Mouse (Mus musculus) megakaryocyte progenitor cell, adult 5-6 weeks (primary cell): Measurements from ENCODE around the gene Abca14. TPM values are rescaled to one million over a fixed set of nuclear protein-coding genes. Genes with fewer than 3 reads are reported as not detected.

Experiments used
- ATAC-seq: replicated peaks from 2 replicates; pipeline ENCODE4 v1.8.0; 2016; ENCODE audit warnings: mild to moderate bottlenecking, moderate TSS enrichment, inconsistent platforms; ENCODE audit not compliant: poor library complexity
- total RNA-seq, 2 experiments: library from RNA; stranded (forward) in 1 of 2; stranded (reverse) in 1 of 2; fragments of 157-497, 149-512 nt in 1 of 2; fragments of 200-1000 nt in 1 of 2; gene quantifications; 2 replicates each; pipeline versions ENCODE4 v1.2.3 to v1.2.4; 2015 to 2017

Gene Abca14
- total RNA-seq (2015) (not detected in 2 replicates), total RNA-seq (2017) (not detected in 2 replicates)

GRCm38 (mm10) chr7:120203789-120204188, at the start of gene Abca14:
Abca14 (plus strand) TSS chr7:120203961.
- peak; percentile 89 for ATAC-seq

GRCm38 (mm10) chr7:120156841-120157409, 46.8 kb upstream of the Abca14 start:
- no peak for ATAC-seq

DNA sequence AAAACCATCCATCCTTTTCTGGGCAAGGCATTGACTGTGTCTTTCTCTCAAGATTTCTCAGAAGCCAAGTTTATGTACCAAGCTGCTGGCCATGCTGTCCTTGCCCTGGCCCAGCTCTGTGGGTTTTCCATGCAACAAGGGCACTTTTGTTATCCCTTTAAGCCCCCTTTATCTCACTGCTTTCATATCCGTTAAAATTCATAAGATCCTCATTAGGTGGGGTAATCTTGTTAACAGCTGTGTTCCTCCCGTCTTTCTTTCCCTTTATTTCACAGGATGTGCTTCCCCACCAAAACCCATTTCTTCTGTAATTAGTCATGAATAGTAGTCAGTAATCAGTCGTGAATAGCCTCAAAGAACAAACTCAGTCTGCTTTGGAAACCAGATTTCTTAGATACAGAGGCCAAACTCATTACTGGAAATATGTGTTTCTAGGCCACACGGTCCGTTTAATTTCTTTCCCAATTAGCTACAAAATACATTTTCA, 46.1 kb upstream of the Abca14 start:
- no peak for ATAC-seq

GRCm38 (mm10) chr7:120158121-120158613, 45.6 kb upstream of the Abca14 start:
- no peak for ATAC-seq

DNA sequence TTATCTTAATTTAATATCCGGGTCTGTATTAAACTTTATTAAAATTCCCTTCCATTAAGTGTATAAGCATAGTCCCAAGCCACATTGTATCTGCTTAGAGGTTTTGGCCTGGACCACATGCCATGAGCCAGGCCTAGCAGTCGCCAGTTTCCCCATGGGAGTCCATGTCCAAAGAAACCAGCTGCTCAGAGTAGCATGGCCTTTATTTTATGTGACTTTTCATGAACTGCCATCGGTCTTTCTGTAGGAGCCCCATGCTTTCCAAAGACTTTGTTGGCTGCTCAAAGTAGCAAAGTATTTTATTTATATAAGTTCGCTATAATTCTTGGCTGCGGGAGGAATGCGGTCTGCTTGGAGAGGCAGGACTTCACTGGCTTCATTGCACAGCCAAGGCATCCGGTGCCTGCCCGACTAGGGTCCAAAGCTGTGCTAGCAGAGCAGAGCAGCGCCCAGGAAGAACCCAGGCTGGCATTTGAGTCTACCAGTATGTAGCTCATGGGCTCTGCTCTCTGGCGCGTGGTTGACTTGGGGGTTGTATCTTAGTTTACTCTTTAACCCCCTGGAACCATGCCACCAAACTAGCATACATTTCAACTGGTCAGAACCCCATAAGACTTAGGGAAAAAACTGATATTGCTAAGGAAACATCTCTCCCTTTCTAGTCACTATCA, 40.0 kb upstream of the Abca14 start:
- no peak for ATAC-seq

- ATAC-seq: no peak
These were observed 31.5 kb upstream of the Abca14 start for GRCm38 (mm10) chr7:120172188-120172700.

- ATAC-seq: no peak
These were observed 30.0 kb upstream of the Abca14 start, which contains the start of gene Anks4b for GRCm38 (mm10) chr7:120173603-120174244. Anks4b (plus strand) TSS chr7:120173858.

DNA sequence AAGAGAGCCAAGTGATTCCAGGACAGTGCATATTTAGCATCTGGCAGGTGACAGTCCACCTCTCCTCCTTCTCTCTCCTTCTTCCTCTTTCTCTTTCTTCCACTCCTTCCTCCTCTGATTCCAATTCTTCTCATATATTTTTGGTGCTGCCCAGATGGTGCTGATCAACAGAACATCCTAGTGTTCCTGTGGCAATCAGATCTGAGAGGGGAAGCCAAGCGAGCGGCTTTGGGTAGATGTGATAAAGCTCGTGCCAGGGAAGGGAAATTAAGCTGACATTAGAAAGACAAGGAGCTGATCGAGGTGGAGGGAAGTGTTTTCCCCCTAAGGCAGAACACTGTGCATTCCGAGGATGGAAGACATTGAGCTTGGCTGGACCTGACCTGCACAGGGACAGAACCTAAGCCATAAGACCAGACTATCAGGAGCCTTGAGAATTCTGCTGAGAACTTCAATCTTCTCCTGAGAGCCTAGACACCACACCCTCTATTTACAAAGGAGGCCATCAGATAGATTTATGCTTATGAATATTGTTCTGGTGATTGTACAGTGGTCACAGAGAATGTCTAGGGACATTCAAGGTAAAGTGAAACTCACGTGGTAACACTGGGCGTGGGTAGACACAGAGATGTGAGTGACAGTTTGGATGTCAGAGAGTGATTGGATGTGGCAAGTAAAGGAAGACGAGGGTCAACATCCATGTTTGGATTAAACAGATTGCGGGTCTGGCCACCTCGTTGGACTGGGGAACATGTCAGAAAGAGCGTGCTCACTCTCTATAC, 28.8 kb upstream of the Abca14 start:
- no peak for ATAC-seq

DNA sequence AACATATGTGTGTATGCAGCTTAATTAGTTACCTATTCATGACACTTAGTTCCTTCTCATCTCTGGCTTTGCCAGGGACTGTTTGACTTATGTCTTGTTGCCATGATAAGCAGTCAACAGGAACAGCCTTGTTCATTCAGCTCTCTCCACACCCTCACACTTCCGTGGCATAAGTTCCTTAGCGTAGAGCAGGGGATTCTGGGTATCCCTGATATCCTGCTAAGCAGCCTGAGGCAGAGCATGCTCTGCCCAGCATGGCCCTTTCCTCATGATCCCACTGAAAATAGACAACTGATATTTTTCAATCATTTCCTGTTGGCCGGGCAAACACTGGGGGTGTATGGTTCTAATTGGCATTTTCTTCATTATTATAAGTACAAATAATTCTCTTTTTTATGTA, 26.1 kb upstream of the Abca14 start:
- ATAC-seq: no peak

- no peak for ATAC-seq
These were observed 24.8 kb upstream of the Abca14 start for GRCm38 (mm10) chr7:120178935-120179334.

DNA sequence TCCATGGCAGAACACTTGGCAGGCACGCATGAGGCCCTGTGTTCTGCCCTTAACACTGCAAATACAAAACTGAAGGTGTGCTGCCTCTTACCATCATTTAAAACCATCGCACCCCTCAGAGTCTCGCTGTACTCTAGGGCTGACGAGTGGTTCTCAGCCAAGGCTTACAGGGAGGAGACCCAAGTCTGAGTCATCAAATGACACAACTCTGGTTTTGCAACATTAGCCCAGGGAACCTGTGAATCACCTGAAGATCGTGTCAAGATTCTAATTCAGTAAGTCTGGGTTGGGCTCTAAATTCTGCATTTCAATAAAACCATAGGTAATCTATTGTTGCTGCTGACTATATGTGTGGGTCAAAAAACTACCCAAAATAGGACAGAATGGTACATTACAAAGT, 23.2 kb upstream of the Abca14 start:
- no peak for ATAC-seq

- ATAC-seq: no peak
These were observed 22.1 kb upstream of the Abca14 start for GRCm38 (mm10) chr7:120181401-120182230.

GRCm38 (mm10) chr7:120182891-120183290, 20.9 kb upstream of the Abca14 start:
- ATAC-seq: no peak

DNA sequence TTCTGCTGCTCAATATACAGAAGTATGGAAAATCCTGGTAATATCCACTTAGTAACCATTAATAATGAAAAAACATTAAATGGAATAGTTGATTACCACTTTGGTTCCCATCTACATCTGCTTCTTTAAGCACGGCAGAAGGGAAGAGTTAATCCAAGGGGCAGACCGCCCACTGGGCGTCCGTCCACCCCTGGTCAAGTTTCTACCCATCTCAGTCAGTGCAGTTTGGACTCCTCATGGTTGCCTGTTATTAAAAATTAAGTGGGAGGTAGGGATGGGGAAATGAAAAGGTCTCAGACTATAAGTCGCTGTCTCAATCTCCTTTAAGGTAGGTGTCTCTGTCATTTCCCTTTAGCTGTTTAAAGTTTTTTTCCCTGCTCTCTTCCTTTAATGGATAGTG, 14.8 kb upstream of the Abca14 start:
- ATAC-seq: no peak

- ATAC-seq: no peak
These were observed 14.2 kb upstream of the Abca14 start for GRCm38 (mm10) chr7:120189369-120190149.

- ATAC-seq: no peak
These were observed 13.6 kb upstream of the Abca14 start for GRCm38 (mm10) chr7:120190150-120190665.

DNA sequence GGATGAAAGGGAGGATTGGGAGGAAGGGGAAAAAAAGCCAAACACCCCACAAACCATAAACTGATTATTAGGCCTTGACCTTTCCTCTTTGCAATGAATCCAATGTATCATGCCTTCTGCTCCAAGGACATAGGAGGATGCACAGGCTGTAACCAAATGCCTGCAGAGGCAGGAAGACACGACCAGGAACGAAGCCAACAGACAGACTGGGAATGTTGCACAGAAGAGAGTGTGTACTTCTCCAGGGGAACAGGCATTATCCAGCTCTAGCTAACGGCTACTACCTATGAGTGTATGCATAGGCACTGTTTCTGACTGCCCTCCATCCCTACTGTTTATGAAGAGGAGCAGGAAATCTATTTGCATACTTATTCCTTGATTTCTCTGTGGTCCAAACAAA, 11.6 kb upstream of the Abca14 start:
- no peak for ATAC-seq

- ATAC-seq: no peak
These were observed 10.9 kb upstream of the Abca14 start for GRCm38 (mm10) chr7:120192816-120193215.

GRCm38 (mm10) chr7:120195207-120195606, 8.6 kb upstream of the Abca14 start:
- ATAC-seq: no peak
